Mouse (Mus musculus) urinary bladder, postnatal 14 days (tissue): Measurements from ENCODE around the gene Sf3b5.
"Not testable (repeated sequence)": the region's sequence is repeated elsewhere in the genome, so short reads cannot be mapped to it uniquely, and the experiment has no call there.

Experiments used
- DNase-seq: peaks from one replicate; pipeline ENCODE4 v3.0.0; 2021; ENCODE audit warnings: low spot score

Gene Sf3b5

GRCm38 (mm10) chr10:13007876-13008736 lies 3.0 kb downstream of the Sf3b5 start:
- DNase-seq, result peak; percentile 95

DNA sequence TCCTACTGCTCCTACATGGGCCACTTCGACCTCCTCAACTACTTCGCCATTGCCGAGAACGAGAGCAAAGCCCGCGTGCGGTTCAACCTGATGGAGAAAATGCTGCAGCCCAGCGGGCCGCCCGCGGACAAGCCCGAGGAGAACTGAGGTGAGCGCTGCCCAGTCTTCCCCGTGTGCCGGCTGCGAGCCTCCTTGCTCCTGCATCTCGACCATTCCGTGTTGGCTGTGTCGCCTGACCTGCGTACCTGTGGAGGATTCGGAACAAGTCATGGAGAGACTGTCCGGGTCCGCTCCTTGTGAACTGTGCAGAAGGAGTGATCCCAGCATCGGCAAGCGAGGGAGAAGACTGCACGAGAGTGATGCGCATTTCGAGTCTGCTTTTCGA lies 3.6 kb downstream of the Sf3b5 start:
- DNase-seq, result no peak

GRCm38 (mm10) chr10:13014026-13014425 lies 8.9 kb downstream of the Sf3b5 start:
- no peak for DNase-seq

DNA sequence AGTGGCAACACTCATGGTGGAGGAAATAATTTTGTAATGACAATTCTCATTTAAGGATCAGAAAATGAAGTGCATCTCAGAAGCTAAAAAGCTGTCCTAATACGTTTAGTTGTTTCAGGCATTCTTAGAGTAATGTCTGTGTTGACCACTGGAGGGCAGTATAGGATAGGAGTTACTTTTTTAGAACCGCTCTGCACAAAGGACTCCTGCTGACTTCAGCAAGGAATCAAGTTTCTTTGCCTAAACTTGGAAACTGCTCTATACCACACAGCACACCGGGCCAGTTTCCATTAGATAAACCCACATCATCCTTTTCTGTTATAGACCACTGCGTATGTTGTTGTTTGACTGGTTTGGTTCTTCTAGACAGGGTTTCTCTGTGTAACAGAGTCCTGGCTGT lies 11.4 kb downstream of the Sf3b5 start:
- DNase-seq, result peak; percentile 62

- DNase-seq, result peak; percentile 25
These were observed 13.4 kb downstream of the Sf3b5 start for GRCm38 (mm10) chr10:13018510-13018909.

- no peak for DNase-seq
These were observed 13.9 kb downstream of the Sf3b5 start for GRCm38 (mm10) chr10:13019026-13019425.

GRCm38 (mm10) chr10:13022103-13022502 lies 17.0 kb downstream of the Sf3b5 start:
- no peak for DNase-seq

DNA sequence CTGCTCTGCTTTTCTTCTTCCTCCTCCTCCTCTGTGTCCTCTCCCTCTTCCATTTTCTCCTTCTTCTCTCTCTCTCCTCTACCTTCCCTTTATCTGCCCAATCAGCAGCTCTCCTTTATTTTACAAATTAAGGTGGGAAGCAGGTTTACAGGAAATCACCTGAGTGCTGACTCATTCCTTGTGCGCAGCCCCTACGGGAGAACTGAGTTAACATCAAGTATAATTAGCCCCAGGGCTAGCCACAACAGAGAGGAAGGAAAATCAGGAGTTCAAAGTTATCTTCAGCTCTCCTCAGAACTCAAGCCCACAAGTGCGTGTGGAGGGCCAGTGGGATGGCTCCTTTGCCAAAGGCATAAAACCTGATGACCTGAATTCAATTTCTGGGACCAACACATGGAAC lies 18.8 kb downstream of the Sf3b5 start:
- not testable (repeated sequence) for DNase-seq

GRCm38 (mm10) chr10:13027702-13028101 lies 22.6 kb downstream of the Sf3b5 start:
- no peak for DNase-seq

DNA sequence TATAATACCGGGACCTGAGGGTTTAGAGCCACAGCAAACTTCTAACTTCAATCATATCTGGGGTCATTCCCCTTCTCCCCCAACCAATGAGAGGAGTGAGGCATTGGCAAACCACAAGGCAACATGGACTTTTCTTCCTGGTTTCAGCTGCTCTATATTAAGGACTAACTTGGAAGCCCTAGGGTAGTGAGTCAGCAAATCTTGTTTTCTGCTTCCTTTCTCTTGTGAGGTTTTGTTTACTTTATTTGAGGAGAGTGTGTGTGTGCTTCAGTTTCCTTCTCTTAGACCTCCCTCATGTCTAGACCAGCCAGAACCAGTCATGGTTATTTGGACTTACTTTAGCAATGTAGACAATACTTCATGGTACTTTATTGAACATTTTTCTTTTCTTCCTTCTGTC lies 23.1 kb downstream of the Sf3b5 start:
- no peak for DNase-seq

- no peak for DNase-seq
These were observed 24.3 kb downstream of the Sf3b5 start for GRCm38 (mm10) chr10:13029416-13029815.

GRCm38 (mm10) chr10:13035270-13035669 lies 30.1 kb downstream of the Sf3b5 start:
- DNase-seq, result no peak

DNA sequence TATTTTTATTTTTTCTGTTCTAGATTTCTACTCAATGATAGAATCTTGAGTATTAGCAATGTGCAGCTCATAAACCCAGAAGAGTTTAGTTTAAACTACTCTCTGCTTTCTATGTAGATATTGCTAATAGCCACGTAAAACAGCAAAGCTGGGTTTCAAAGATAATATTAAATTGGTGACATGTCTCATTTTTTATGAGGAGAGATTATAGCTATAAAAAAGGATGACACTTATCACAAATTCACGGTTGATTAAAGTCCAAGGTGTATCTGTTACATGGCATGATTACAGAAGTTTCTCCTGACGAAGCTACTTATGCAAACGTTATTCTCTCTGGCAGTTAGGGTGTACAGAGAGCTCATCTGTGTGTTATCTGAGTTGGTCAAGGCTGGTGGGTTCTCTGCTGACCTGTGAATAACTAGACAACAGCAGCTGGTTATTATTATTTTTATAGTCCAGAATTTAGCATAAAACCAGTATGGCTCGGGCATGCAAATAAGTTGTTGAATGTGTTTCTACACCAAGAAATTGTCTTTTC lies 34.6 kb downstream of the Sf3b5 start:
- DNase-seq, result no peak

GRCm38 (mm10) chr10:13044659-13045058 lies 39.5 kb downstream of the Sf3b5 start:
- DNase-seq, result no peak

DNA sequence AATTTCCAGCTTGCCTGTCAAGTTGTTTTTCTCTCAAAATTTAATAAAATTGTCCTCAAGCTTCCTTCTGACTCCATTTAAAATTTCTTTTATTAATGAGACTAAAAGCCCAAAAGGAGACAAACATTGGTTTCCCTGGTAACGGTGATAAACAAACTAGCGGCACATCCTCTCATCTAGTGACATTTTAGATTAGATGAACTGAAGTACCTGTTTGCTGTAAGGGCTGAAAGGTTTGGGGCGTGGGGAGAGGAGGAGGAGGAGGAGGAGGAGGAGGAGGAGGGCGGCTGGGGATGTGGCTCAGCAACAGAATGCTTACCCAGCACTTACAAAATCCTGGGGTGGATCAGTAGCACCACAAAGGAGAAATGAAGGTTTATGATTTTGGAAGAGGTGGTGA lies 42.7 kb downstream of the Sf3b5 start:
- DNase-seq, result no peak

- no peak for DNase-seq
These were observed 51.8 kb downstream of the Sf3b5 start for GRCm38 (mm10) chr10:13056863-13057381.
